In genomic region chr1:110969201-110969600, GRCm38 (mm10) we compare ENCODE assay signal across 29 mouse cellular contexts. TPM values are rescaled to one million over a fixed set of nuclear protein-coding genes. Genes with fewer than 3 reads are reported as not detected.
"Had no signal": no experiment of that assay in that cellular context is flagged by ENCODE, and none has a peak within 500 bp of the region (broad histone marks: within the 10 kb centered on the region; RNA-seq: fewer than 3 reads in every experiment).

No protein-coding gene starts in this region.

- H3K27me3 ChIP-seq: embryonic facial prominence, embryonic 12.5 days; embryonic facial prominence, embryonic 13.5 days; embryonic facial prominence, embryonic 15.5 days; forebrain, embryonic 12.5 days; forebrain, embryonic 13.5 days; forebrain, embryonic 15.5 days had no signal

- H3K4me1 ChIP-seq: embryonic facial prominence, embryonic 10.5 days; embryonic facial prominence, embryonic 12.5 days; embryonic facial prominence, embryonic 13.5 days; embryonic facial prominence, embryonic 15.5 days; forebrain, embryonic 10.5 days; forebrain, embryonic 12.5 days; forebrain, embryonic 13.5 days; forebrain, embryonic 15.5 days; heart, embryonic 10.5 days had no signal

- H3K4me3 ChIP-seq: embryonic facial prominence, embryonic 10.5 days; embryonic facial prominence, embryonic 12.5 days; embryonic facial prominence, embryonic 13.5 days; embryonic facial prominence, embryonic 15.5 days; erythroblast, embryonic 14.5 days; forebrain, embryonic 10.5 days; forebrain, embryonic 12.5 days; forebrain, embryonic 13.5 days; forebrain, embryonic 15.5 days; gastrocnemius, adult 2 months; heart, adult 2 months; heart, embryonic 10.5 days had no signal

- H3K36me3 ChIP-seq: embryonic facial prominence, embryonic 10.5 days; embryonic facial prominence, embryonic 12.5 days; embryonic facial prominence, embryonic 13.5 days; embryonic facial prominence, embryonic 15.5 days; forebrain, embryonic 10.5 days; forebrain, embryonic 12.5 days; forebrain, embryonic 15.5 days; heart, embryonic 10.5 days had no signal

- H3K9me3 ChIP-seq: embryonic facial prominence, embryonic 10.5 days; embryonic facial prominence, embryonic 12.5 days; embryonic facial prominence, embryonic 13.5 days; embryonic facial prominence, embryonic 15.5 days; forebrain, embryonic 10.5 days; forebrain, embryonic 12.5 days; forebrain, embryonic 13.5 days; forebrain, embryonic 15.5 days; heart, embryonic 10.5 days had no signal

- H3K9ac ChIP-seq: embryonic facial prominence, embryonic 12.5 days; embryonic facial prominence, embryonic 13.5 days; embryonic facial prominence, embryonic 15.5 days; forebrain, embryonic 12.5 days; forebrain, embryonic 13.5 days; forebrain, embryonic 15.5 days; forebrain, postnatal 0 days had no signal

- H3K27ac ChIP-seq: embryonic facial prominence, embryonic 10.5 days; embryonic facial prominence, embryonic 12.5 days; embryonic facial prominence, embryonic 13.5 days; embryonic facial prominence, embryonic 15.5 days; forebrain, embryonic 10.5 days; forebrain, embryonic 12.5 days; forebrain, embryonic 13.5 days; forebrain, embryonic 15.5 days; gastrocnemius, adult 2 months; heart, adult 2 months; heart, embryonic 10.5 days had no signal

- ATAC-seq: forebrain, embryonic 13.5 days; forebrain, embryonic 14.5 days; forebrain, embryonic 15.5 days; forebrain, embryonic 16.5 days; forebrain, postnatal 0 days had no signal

- DNase-seq: cerebellum, adult 9-11 months; cerebellum, postnatal 10 days; cerebellum, postnatal 14 days; cerebellum, postnatal 25 days; cerebellum, postnatal 36 days; embryo, embryonic 11 days; forebrain, postnatal 0 days; gastrocnemius, adult 2 months; gastrocnemius, postnatal 10 days; gastrocnemius, postnatal 14 days; gastrocnemius, postnatal 25 days; gastrocnemius, postnatal 36 days; heart, adult 11 months; heart, adult 18-20 months; heart, adult 2 months had no signal

RNA-seq across cellular contexts. Expression of gene Cdh19, which starts 8.2 kb away (rescaled TPM):
- total RNA-seq: common myeloid progenitor, adult 5-6 weeks; granulocyte monocyte progenitor cell, adult 5-6 weeks had no signal
- polyA plus RNA-seq: erythroblast, embryonic 14.5 days; forebrain, embryonic 13.5 days; forebrain, embryonic 14.5 days had no signal
